Mouse (Mus musculus) splenic B cell, adult 2 months (primary cell): ENCODE measurements around the gene Ccdc13.

ENCODE experiments used
- DNase-seq: peaks from one replicate; pipeline ENCODE4 v3.0.0-alpha.2; 2011; ENCODE audit warnings: low read depth, low spot score
- H3K27me3 ChIP-seq: 2 replicates; pipeline ENCODE4 v1.6.1; 2012; ENCODE audit warnings: mild to moderate bottlenecking, low read length, moderate library complexity, mixed read lengths; ENCODE audit not compliant: control insufficient read depth, poor library complexity, insufficient read depth, severe bottlenecking
- H3K36me3 ChIP-seq: 2 replicates; pipeline ENCODE4 v1.6.1; 2012; ENCODE audit warnings: mild to moderate bottlenecking, low read length, moderate library complexity, mixed read lengths; ENCODE audit not compliant: control insufficient read depth, poor library complexity, insufficient read depth, severe bottlenecking

Gene Ccdc13

GRCm38 (mm10) chr9:121838829-121839621 is at the start of gene Ccdc13:
Ccdc13 (minus strand) TSS chr9:121839461.
- Histone ChIP-seq H3K27me3 (no peaks in the 10 kb centered on the region), H3K36me3 (no peaks in the 10 kb centered on the region)
- DNase-seq: peak; percentile 44

- Histone ChIP-seq H3K36me3 (no peaks in the 10 kb centered on the region), H3K27me3 (no peaks in the 10 kb centered on the region)
- DNase-seq: no peak
Measured at GRCm38 (mm10) chr9:121882015-121882457, 42.8 kb upstream of the Ccdc13 start.

- Histone ChIP-seq H3K36me3 (no peaks in the 10 kb centered on the region), H3K27me3 (no peaks in the 10 kb centered on the region)
- DNase-seq: peak; percentile 55
Measured at GRCm38 (mm10) chr9:121881301-121881700, 42.0 kb upstream of the Ccdc13 start.

GRCm38 (mm10) chr9:121880840-121881239 is 41.6 kb upstream of the Ccdc13 start:
- peak; percentile 86 for DNase-seq
- no peaks in the 10 kb centered on the region for H3K27me3 ChIP-seq
- no peaks in the 10 kb centered on the region for H3K36me3 ChIP-seq

GRCm38 (mm10) chr9:121877052-121877740 is 37.9 kb upstream of the Ccdc13 start:
- DNase-seq: peak; percentile 52
- no peaks in the 10 kb centered on the region for H3K27me3 ChIP-seq
- H3K36me3 ChIP-seq: no peaks in the 10 kb centered on the region

GRCm38 (mm10) chr9:121873578-121873977 is 34.3 kb upstream of the Ccdc13 start:
- H3K27me3 ChIP-seq: no peaks in the 10 kb centered on the region
- no peak for DNase-seq
- no peaks in the 10 kb centered on the region for H3K36me3 ChIP-seq

GRCm38 (mm10) chr9:121872062-121872683 is 32.9 kb upstream of the Ccdc13 start:
- no peak for DNase-seq
- H3K27me3 ChIP-seq: no peaks in the 10 kb centered on the region

GRCm38 (mm10) chr9:121869973-121870515 is 30.8 kb upstream of the Ccdc13 start:
- Histone ChIP-seq H3K36me3 (no peaks in the 10 kb centered on the region), H3K27me3 (no peaks in the 10 kb centered on the region)
- no peak for DNase-seq

More at GRCm38 (mm10) chr9:121872062-121872683, 32.9 kb upstream of the Ccdc13 start:
- no peaks in the 10 kb centered on the region for H3K36me3 ChIP-seq

- no peak for DNase-seq
- Histone ChIP-seq H3K27me3 (no peaks in the 10 kb centered on the region), H3K36me3 (no peaks in the 10 kb centered on the region)
Measured at GRCm38 (mm10) chr9:121869432-121869831, 30.2 kb upstream of the Ccdc13 start.

GRCm38 (mm10) chr9:121868236-121868635 is 29.0 kb upstream of the Ccdc13 start:
- no peak for DNase-seq
- Histone ChIP-seq H3K27me3 (no peaks in the 10 kb centered on the region), H3K36me3 (no peaks in the 10 kb centered on the region)

- Histone ChIP-seq H3K27me3 (no peaks in the 10 kb centered on the region), H3K36me3 (no peaks in the 10 kb centered on the region)
- DNase-seq: no peak
Measured at GRCm38 (mm10) chr9:121867632-121868031, 28.4 kb upstream of the Ccdc13 start.

GRCm38 (mm10) chr9:121865425-121866008 is 26.3 kb upstream of the Ccdc13 start:
- Histone ChIP-seq H3K36me3 (no peaks in the 10 kb centered on the region), H3K27me3 (no peaks in the 10 kb centered on the region)
- no peak for DNase-seq

GRCm38 (mm10) chr9:121864837-121865236 is 25.6 kb upstream of the Ccdc13 start:
- no peaks in the 10 kb centered on the region for H3K27me3 ChIP-seq
- no peak for DNase-seq
- H3K36me3 ChIP-seq: no peaks in the 10 kb centered on the region

GRCm38 (mm10) chr9:121860921-121861320 is 21.7 kb upstream of the Ccdc13 start:
- H3K36me3 ChIP-seq: no peaks in the 10 kb centered on the region
- no peak for DNase-seq
- no peaks in the 10 kb centered on the region for H3K27me3 ChIP-seq
